Mouse (Mus musculus) midbrain, embryonic 10.5 days (tissue): ENCODE results near the gene Tab1. TPM values are rescaled to one million over a fixed set of nuclear protein-coding genes. Genes with fewer than 3 reads are reported as not detected.

Experiments
- DNase-seq: peaks from one replicate; pipeline ENCODE4 v3.0.0-alpha.2; 2017; ENCODE audit warnings: low spot score
- H3K27ac ChIP-seq: fragments of 300-500 bp; sonication (generic); replicated peaks from 2 replicates; pipeline ENCODE4 v1.5.1; 2016; ENCODE audit warnings: mild to moderate bottlenecking
- H3K27me3 ChIP-seq: fragments of 300-500 bp; sonication (generic); 2 replicates; pipeline ENCODE4 v1.6.1; 2016; ENCODE audit warnings: low read depth, mild to moderate bottlenecking; ENCODE audit not compliant: poor library complexity, severe bottlenecking
- H3K36me3 ChIP-seq: fragments of 300-500 bp; sonication (generic); 2 replicates; pipeline ENCODE4 v1.6.1; 2016; ENCODE audit warnings: mild to moderate bottlenecking, moderate library complexity
- H3K4me1 ChIP-seq: fragments of 300-500 bp; sonication (generic); 2 replicates; pipeline ENCODE4 v1.6.1; 2016
- H3K4me3 ChIP-seq: fragments of 300-500 bp; sonication (generic); 2 replicates; pipeline ENCODE4 v1.5.1; 2016; ENCODE audit warnings: mild to moderate bottlenecking, moderate library complexity
- H3K9me3 ChIP-seq: fragments of 300-500 bp; sonication (generic); replicated peaks from 2 replicates; pipeline ENCODE4 v1.6.1; 2016; ENCODE audit warnings: mild to moderate bottlenecking
- WGBS: fragments of 180-500 bp; shearing (Covaris S2); methylation state at CpG from one replicate; pipeline ENCODE4 v1.1.7; 2016; 5-methylcytosine and 5-hydroxymethylcytosine counted together
- polyA plus RNA-seq: library from polyadenylated mRNA; unstranded; fragments of >200 nt; fragmentation: Nextera tagmentation; extraction: Ambion mirVana; gene quantifications from 2 replicates; pipeline ENCODE4 v1.2.1, GENCODE M21; 2016

The Tab1 gene
- 40.0 and 48.9 TPM in 2 replicates for polyA plus RNA-seq

DNA sequence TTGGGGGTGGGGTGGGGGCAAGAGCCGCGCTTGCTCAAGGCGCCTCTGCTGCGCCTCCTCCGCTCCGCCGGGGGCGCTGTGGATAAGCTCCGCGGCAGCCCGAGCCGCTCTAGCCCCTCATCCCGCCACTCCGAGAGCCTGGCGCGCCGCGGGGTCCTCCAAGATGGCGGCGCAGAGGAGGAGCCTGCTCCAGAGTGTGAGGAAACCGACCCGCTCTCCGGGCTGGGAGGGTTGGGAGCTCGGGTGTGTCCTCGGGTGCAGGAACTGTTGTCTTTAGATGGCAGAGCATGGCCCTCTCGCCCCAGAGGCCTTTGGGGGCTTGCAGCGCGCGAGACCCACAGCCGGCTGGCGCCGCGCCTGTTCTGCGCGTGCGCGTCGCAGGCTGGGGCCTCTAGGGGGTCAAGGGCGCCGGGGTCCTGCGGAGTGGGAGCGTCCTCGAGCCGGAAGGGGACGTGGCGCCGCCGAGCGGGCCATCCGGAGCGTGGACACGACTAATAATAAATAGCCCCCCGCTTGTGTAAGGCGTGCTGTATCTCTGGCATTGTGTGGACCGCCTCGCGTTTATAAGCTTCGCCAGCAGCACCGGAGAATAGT, at the start of gene Tab1:
Tab1 (plus strand) TSS at position 135 of the 594 bp plus-strand sequence.
- Histone ChIP-seq H3K4me1 (peaks cover 31% of the 10 kb centered on the region), H3K27me3 (no peaks in the 10 kb centered on the region), H3K9me3 (no peaks in the 10 kb centered on the region), H3K4me3 (peak within 1 kb of the TSS; percentile 88), H3K27ac (peak within 1 kb of the TSS; percentile 99), H3K36me3 (peaks cover 23% of the 10 kb centered on the region)
- peak; percentile 94 for DNase-seq
- WGBS, result under 1% methylated on average over 59 of the region's 59 CpGs

DNA sequence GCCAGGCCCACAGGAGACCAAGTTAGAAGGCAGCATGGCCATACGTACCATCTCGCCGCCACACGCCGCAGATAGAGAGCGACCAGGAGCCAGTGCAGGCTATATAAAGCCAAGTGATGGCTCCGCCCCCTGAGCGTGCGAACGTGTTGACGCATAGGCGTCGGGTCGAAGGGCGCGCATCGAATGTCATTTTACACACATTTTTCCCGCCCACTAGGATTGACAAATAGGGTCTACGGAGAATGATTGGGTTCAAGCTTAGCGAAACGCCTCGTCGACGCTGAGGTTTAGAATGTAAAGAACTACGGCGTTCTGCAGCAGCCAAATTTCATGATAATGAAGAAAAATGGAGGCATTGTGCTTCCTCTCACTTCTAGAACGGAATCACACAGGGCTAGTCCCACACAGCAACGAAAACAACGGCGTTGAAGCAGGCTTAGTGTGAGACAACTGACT, 49.6 kb upstream of the Tab1 start:
- DNase-seq, result peak; percentile 97
- H3K36me3 ChIP-seq, result peaks cover 42% of the 10 kb centered on the region
- WGBS, result under 1% methylated on average over 30 of the region's 30 CpGs
- H3K4me3 ChIP-seq, result peak overlapping the region; percentile 89
- no peaks in the 10 kb centered on the region for H3K27me3 ChIP-seq
- peaks cover 37% of the 10 kb centered on the region for H3K4me1 ChIP-seq
- no peaks in the 10 kb centered on the region for H3K9me3 ChIP-seq
- peak overlapping the region; percentile 97 for H3K27ac ChIP-seq

DNA sequence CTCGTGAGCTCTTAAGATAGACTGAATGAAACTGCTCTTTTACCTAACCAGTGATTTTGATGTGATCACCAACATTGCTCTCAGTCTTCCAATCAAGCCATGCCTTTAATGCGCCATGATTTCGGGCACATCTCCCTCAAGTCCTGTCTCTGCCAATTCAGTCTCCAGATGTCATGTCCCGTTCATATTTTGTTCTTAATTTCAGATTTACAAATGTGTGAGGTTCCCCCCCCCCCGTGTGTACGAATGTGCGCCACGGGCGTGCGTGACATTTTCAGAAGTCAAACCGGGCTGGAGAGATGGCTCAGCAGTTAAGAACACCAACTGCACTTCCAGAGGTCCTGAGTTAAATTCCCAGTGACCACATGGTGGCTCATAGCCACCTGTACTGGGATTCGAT, 49.2 kb upstream of the Tab1 start:
- Histone ChIP-seq H3K36me3 (peaks cover 38% of the 10 kb centered on the region), H3K27ac (peak overlapping the region; percentile 97), H3K4me1 (peaks cover 37% of the 10 kb centered on the region), H3K4me3 (peak overlapping the region; percentile 89), H3K9me3 (no peaks in the 10 kb centered on the region), H3K27me3 (no peaks in the 10 kb centered on the region)
- 1% methylated on average over 12 of the region's 12 CpGs for WGBS
- DNase-seq, result no peak

DNA sequence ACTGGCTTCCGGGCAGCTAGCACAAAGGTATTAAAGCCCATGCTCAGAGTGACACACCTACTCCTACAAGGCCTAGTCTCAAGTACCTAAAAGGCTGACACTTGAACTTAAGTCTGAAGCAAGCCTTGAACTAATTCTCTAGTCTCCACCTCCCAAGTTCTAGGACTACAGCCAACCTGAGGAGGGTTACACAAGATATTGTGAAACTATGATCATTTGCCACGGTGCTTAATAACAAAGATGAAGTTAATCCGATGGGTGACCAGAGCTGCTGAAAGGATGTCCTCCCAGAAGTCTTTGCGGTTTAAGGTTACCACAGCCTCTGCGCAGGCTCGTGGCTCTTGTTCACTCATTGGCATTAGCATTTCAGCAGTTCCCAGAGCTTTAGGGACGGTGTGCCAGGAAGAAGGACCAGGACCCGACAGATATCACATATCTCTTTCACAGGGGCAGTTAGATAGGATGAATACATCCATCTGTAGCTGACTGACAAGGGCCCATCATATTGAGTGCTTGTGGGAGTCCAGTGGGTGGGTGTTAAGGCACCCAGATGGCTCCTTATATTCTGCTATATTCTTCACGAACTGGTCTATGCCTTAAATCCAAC, 45.4 kb upstream of the Tab1 start:
- no peaks in the 10 kb centered on the region for H3K9me3 ChIP-seq
- H3K4me1 ChIP-seq, result peaks cover 27% of the 10 kb centered on the region
- peaks cover 33% of the 10 kb centered on the region for H3K27me3 ChIP-seq
- 87% methylated on average over 9 of the region's 9 CpGs for WGBS
- H3K27ac ChIP-seq, result no peak overlapping the region
- H3K4me3 ChIP-seq, result no peak overlapping the region
- H3K36me3 ChIP-seq, result peaks cover under 1% of the 10 kb centered on the region; the same call in 1 of the 2 replicates
- DNase-seq, result no peak

DNA sequence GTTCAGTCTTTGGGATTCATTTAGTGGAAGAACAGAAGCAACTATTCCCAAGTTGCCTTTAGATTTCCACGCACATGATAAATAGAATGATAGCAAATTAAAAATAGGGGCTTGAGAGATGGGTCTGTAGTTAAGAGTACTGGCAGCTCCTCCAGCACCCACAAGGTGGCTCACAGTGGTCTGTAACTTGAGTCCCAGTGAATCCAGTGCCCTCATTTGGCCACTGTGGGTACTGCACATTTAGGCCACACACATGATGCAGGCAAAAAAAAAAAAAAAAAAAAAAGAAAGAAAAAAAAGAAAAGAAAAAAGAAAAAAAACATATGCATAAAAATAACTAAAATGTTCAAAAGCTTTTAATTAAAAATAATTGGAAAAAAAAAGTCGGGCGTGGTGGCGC, 44.3 kb upstream of the Tab1 start:
- H3K36me3 ChIP-seq, result no peaks in the 10 kb centered on the region
- no peak overlapping the region for H3K27ac ChIP-seq
- WGBS, result 33% methylated on average over 4 of the region's 4 CpGs
- H3K27me3 ChIP-seq, result peaks cover 44% of the 10 kb centered on the region
- no peak overlapping the region for H3K4me3 ChIP-seq
- no peaks in the 10 kb centered on the region for H3K9me3 ChIP-seq
- DNase-seq, result peak; percentile 82
- peaks cover 29% of the 10 kb centered on the region for H3K4me1 ChIP-seq

DNA sequence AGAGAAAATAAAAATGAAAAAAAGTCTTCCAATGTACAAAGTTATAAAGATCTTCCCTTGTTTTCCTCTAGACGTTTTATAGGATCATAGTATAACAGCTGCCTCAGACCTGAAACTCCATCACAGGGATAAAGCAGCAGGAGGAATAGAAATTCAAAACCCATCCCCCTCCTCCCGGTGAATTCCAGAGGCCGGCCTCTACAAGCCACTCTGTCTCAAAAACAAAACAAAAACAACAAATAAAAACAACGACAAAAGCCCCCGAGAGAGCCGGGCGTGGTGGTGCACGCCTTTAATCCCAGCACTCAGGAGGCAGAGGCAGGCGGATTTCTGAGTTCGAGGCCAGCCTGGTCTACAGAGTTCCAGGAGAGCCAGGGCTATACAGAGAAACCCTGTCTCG, 42.8 kb upstream of the Tab1 start:
- Histone ChIP-seq H3K4me3 (peak overlapping the region; percentile 67), H3K36me3 (no peaks in the 10 kb centered on the region), H3K27me3 (peaks cover 57% of the 10 kb centered on the region), H3K4me1 (peaks cover 27% of the 10 kb centered on the region), H3K9me3 (no peaks in the 10 kb centered on the region), H3K27ac (no peak overlapping the region)
- no peak for DNase-seq
- WGBS, result 76% methylated on average over 11 of the region's 11 CpGs

DNA sequence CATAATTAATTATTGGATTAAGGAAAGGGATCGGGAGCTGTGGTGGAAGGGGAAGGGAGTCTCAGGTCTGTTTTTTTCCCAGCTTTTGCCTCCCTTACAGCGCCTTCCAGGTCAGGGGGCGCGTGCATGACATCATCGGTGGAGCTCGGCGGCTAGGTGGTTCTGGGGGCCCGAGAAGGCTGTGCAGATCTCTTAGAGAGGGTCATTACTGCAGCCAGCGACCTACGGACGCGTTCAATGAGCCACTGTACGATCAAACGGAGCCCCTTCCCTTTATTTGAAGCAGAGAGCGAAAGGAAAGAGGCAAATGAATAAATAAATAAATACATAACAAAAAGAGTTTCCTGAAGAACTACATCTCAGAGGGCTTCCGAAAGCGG, 42.2 kb upstream of the Tab1 start:
- Histone ChIP-seq H3K27me3 (peaks cover 63% of the 10 kb centered on the region), H3K4me1 (peaks cover 27% of the 10 kb centered on the region), H3K9me3 (no peaks in the 10 kb centered on the region), H3K27ac (peak overlapping the region; percentile 82), H3K36me3 (no peaks in the 10 kb centered on the region), H3K4me3 (peak overlapping the region; percentile 67)
- 2% methylated on average over 17 of the region's 17 CpGs for WGBS
- no peak for DNase-seq

DNA sequence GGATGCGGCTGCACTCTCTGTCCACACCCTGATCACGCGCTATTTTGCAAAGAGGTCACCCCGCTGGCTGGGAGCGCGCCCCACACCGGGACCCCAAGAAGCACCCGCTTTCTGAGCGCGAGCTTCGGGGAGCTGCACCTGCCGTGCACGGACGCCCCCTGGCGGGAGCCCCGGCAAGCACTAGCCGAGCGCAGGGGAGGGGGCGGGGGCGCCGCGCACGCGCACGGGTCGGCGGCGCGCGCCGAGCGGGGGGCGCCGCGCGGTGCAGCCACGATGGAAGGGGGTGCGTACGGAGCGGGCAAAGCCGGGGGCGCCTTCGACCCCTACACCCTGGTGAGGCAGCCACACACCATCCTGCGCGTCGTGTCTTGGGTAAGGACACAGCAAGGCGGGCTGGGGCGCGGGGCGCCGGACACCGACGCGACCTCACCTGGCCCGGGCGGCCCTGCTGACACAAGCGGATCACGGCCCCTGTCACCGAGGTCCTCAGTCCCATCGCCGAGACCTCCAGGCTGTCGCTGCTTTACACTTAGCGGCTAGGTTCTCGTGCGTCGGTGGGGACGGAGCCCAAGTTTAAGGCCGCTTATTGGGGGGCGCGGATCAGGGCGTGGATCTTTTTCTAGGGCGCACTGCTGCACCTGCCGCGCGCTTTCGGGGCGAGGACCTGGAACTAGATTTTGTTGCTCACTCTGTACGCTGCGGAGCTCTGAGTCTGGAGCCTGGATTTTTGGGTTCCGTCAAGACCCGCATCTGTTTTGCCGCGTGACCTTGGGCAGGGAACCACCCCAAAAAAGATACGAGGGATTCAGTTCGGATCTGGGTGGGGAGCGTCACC, 41.6 kb upstream of the Tab1 start, which contains the start of the genes Syngr1 and Rpl3:
Syngr1 (plus strand) TSS at position 214 of the 835 bp plus-strand sequence.
Rpl3 (minus strand) TSS at position 748 of the 835 bp plus-strand sequence.
- Histone ChIP-seq H3K9me3 (no peaks in the 10 kb centered on the region), H3K36me3 (no peaks in the 10 kb centered on the region), H3K27ac (peak within 1 kb of the TSS; percentile 82), H3K27me3 (peaks cover 69% of the 10 kb centered on the region), H3K4me3 (peak within 1 kb of the TSS; percentile 67), H3K4me1 (peaks cover 29% of the 10 kb centered on the region)
- peak; percentile 78 for DNase-seq
- under 1% methylated on average over 86 of the region's 86 CpGs for WGBS

DNA sequence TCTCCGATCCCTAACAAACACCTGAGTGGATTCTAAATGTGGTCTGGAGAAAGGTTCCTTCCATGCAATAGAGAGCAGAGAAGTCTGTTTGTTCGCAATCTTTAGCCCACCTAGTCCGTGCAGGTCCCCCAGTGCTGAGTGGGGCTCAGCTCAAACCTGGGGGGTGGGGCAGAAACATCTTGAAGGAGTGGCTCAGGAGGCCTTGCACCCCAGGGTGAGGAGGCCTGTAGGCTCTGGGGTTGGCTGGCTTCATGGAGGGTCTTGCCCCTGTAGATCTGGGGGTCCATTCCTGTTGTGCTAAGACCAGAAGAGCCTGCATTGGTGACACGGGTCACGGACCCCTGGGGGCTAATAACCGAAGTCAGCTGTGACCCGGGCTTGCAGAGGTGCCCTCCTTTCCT, 40.9 kb upstream of the Tab1 start:
- H3K4me3 ChIP-seq, result peak overlapping the region; percentile 67
- DNase-seq, result no peak
- no peak overlapping the region for H3K27ac ChIP-seq
- H3K36me3 ChIP-seq, result no peaks in the 10 kb centered on the region
- H3K4me1 ChIP-seq, result peaks cover 35% of the 10 kb centered on the region
- 13% methylated on average over 7 of the region's 7 CpGs for whole genome bisulfite sequencing
- peaks cover 76% of the 10 kb centered on the region for H3K27me3 ChIP-seq
- no peaks in the 10 kb centered on the region for H3K9me3 ChIP-seq

DNA sequence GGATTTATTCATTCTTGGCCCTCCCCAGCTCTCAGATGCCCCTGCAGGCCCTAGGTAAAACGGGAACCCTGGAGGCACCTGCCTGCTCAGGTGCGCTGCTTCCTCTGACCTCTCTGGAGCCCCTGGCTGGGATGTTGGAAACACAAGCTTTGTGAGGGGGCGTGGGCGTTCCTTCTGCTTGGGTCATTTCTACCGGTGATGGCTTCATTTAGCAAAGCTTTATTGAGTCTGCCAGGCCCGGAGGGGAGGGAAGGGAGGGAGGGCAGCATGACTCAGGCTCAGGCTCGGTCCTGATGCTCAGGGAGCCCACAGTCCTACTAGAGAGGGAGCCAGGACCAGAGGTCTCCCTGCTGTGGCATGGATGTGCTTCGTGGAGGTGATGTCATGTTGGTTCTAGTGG, 40.3 kb upstream of the Tab1 start:
- peaks cover 41% of the 10 kb centered on the region for H3K4me1 ChIP-seq
- WGBS, result 16% methylated on average over 8 of the region's 8 CpGs
- peaks cover 81% of the 10 kb centered on the region for H3K27me3 ChIP-seq
- no peak overlapping the region for H3K27ac ChIP-seq
- H3K4me3 ChIP-seq, result peak overlapping the region; percentile 67; the same call in 1 of the 2 replicates
- no peak for DNase-seq
- no peaks in the 10 kb centered on the region for H3K36me3 ChIP-seq
- no peaks in the 10 kb centered on the region for H3K9me3 ChIP-seq

DNA sequence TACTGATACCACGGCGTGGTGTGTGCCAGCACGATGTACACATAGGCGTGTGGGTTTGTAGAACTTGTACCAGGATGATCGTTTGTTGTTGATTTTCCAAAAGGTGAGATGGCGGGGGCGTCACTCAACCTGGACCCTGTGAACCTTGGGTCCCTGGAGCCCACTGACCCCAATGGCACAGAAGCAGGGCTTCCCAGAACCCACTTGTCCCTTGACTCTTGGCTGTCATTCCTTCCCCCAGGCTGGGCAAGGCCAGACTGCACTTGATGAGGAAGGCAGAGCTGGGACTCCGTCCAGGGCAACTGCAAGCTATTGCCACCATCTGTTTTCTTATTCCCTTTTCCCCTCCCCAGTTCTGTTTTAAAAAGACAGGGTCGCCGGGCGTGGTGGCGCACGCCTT, 38.7 kb upstream of the Tab1 start:
- Histone ChIP-seq H3K4me1 (peaks cover 57% of the 10 kb centered on the region), H3K4me3 (no peak overlapping the region), H3K27ac (no peak overlapping the region), H3K27me3 (peaks cover 97% of the 10 kb centered on the region), H3K36me3 (no peaks in the 10 kb centered on the region), H3K9me3 (no peaks in the 10 kb centered on the region)
- no peak for DNase-seq
- 94% methylated on average over 13 of the region's 13 CpGs for WGBS

DNA sequence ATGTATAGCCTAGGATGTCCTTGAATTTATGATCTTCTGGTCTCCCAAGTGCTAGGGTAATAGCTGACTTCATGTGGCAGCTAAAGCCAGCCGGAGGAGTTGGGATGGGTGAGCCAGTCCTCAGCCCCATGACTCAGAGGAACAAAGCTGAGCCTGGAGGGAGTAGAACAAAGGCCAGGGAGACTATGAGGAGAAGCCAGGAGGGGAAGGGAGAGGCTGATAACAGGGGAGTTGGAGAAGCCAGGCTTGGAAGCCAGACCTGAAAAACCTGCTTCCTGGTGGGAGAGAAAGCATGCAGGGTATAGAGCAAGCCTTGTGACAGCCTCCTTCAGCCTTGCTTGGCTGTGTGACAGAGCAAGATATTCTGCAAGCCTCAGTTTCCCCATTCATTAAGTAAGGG, 37.3 kb upstream of the Tab1 start:
- no peak for DNase-seq
- Histone ChIP-seq H3K27me3 (peaks cover 85% of the 10 kb centered on the region), H3K4me3 (no peak overlapping the region), H3K36me3 (no peaks in the 10 kb centered on the region), H3K4me1 (peaks cover 54% of the 10 kb centered on the region), H3K27ac (no peak overlapping the region), H3K9me3 (no peaks in the 10 kb centered on the region)
- 79% methylated on average over 1 of the region's 1 CpGs for WGBS
